Mouse (Mus musculus): Measurements from ENCODE around the gene Tssk4.

Tssk4 gene

GRCm38 (mm10) chr14:55643060-55643907 is 6.7 kb upstream of the Tssk4 start, which contains the start of gene Tm9sf1:
Gene Tm9sf1 (minus strand): TSS chr14:55643806.
- peak; percentile 86 for DNase-seq

GRCm38 (mm10) chr14:55644261-55644888 is 5.6 kb upstream of the Tssk4 start:
- no peak for DNase-seq

DNA sequence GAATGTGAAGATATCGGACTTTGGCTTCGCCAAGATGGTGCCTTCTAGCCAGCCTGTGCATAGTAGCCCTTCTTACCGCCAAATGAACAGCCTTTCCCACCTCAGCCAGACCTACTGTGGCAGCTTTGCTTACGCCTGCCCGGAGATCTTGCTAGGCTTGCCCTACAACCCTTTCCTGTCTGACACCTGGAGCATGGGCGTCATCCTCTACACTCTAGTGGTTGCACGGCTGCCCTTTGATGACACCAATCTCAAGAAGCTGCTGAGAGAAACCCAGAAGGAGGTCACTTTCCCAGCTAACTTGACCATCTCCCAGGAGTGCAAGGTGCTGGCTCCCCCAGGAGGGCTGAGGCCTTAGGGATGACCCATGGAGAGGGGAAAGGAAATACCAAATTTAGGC is 1.5 kb downstream of the Tssk4 start:
- no peak for DNase-seq

DNA sequence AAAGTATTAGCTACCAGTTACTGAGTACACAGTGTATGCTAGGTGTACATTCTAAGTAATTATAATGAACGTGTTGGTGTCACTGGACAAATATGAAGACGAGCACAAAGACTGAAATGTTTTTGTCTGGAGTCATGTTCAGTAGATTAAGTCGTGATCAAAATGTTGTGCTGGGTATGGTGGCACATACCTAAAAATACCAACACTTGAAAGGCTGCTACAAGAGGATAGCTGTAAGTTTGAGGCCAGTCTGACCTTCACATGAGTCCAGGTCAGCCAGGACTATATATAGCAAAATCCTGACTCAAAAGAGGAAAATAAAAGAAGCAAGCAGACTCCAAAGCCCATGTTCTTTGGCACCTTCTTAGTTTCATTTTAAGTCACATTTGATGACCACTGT is 7.0 kb downstream of the Tssk4 start:
- DNase-seq = no peak

GRCm38 (mm10) chr14:55658011-55658410 is 8.0 kb downstream of the Tssk4 start:
- no peak for DNase-seq

DNA sequence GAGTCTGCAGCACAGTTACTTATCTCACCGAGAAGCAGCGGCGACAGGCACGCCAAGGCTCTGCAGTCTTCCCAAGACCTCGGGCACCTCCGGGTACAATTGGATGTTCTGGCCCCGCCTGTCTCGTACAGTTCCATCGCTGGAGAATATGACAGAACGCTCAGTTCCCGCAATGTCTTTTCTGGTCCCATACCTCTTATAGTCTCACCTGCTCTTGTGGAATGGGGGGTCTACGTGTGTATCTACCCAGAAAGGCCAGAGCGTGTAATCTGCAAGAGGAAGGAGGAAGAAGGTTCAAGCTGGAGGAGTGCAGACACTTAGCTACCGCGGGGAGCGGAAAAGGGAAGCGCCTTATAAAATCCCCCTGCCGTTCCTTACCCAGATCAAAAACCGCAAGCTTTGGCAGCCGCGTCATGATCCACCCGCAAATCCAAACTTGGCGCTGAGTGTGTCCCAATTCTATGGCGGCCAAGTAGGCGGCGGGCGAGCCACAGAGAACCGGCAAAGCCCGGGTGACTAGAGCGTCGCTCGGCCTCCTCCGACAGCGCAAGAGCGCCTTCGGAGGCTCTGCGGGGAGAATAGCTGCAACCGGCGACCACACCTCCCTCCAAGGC is 10.1 kb downstream of the Tssk4 start, which contains the start of gene Mdp1:
Gene Mdp1, minus strand, starts transcription at position 549 of the 614 bp plus-strand sequence.
- peak; percentile 85 for DNase-seq

DNA sequence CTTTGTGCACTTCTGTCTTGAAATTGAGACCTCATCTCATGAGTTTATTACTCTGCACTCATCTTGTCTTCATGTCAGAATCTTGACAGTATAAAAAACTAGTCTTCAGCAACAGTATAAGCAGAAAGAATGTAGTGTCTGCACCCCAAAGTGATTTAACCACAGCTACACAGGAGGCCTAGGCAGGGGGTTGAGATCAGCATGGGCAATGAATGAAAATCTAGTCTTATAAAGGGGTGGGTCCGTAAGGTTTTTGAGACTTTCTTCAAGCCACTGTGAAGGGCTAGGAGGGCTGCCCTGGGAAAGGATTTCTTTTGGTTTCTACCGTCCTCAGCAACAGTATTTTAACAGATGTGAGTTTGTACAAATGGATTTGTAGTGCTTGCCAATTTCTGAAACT is 10.7 kb downstream of the Tssk4 start:
- no peak for DNase-seq

- DNase-seq = peak; percentile 72
Measured at GRCm38 (mm10) chr14:55671486-55671832, 21.5 kb downstream of the Tssk4 start.

- DNase-seq = peak; percentile 97
Measured at GRCm38 (mm10) chr14:55671833-55672740, 22.1 kb downstream of the Tssk4 start, which contains the start of the genes Gmpr2 and Nedd8. Gene Gmpr2 (plus strand): TSS chr14:55671941. Gene Nedd8 (minus strand): TSS chr14:55672124.

DNA sequence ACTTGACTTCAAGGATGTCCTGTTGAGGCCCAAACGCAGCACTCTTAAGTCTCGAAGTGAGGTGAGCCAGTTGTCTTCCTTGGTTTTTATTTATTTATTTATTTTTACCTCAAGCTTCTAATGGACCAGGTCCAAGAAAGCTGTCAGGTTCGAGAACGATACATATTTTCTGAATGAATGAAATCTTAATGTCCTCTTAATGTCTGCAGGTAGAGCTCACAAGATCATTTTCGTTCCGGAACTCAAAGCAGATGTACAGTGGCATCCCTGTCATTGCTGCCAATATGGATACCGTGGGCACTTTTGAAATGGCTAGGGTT is 22.7 kb downstream of the Tssk4 start:
- DNase-seq = no peak

DNA sequence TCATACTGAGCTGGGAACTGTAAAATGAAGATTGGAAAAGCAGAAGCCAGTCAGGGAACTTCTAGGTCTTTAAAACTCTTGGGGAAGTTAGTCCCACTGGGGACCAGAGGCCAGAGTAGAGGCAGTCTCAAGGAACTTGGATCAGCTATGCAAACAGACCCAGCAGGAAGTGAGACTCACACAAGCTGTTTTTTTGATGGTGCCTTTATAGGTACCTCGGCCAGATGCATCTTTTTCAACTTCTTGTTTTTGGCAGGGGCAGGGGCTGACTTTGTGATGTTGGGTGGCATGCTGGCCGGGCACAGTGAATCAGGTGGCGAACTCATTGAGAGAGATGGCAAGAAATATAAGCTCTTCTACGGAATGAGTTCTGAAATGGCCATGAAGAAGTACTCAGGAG is 27.6 kb downstream of the Tssk4 start:
- DNase-seq = no peak

GRCm38 (mm10) chr14:55681160-55682117 is 31.5 kb downstream of the Tssk4 start, which contains the start of gene Tinf2:
Gene Tinf2 (minus strand): TSS chr14:55681820.
- DNase-seq = peak; percentile 97

DNA sequence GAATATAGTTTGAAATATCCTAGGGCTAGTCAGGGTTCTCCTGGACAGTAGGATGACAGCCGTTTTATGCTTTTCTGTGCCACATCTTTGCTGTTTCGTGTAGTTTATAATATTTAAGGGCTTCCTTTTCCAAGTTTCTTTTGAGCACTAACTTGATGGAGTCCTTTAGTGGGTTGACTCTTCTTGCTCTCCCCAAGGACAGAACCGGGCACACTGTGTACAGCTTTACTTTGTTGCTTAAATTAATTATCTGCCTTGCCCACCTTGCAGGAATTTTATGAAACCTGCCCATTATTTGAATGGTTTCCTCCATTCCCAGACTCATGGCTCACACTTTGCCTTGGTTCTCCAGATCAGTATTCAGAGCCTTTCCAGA is 32.1 kb downstream of the Tssk4 start:
- DNase-seq = no peak

- no peak for DNase-seq
Measured at GRCm38 (mm10) chr14:55689433-55689832, 39.4 kb downstream of the Tssk4 start.

DNA sequence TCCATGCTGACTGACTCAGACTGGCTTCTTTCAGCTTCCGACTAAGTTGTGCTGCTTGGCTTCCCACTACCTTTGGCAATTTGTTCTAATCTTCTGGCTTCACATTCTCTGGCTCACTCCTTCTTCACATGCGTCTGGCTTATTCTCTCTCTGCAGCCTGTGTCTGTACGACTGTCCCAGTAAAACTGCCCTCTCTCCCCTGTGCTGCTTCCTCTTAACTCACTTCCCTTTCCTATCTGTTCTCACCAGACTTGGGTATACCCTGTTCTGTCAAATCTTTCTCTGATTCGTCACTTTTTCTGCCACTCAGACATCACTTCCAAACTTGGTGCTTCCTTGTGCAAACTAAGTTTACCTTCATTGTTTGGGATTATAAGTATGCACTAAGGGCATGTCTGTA is 47.2 kb downstream of the Tssk4 start:
- no peak for DNase-seq

GRCm38 (mm10) chr14:55701131-55701530 is 51.1 kb downstream of the Tssk4 start:
- DNase-seq = no peak
